Mouse (Mus musculus) E14TG2a.4 (cell line): ENCODE data around the gene Oas1h.

Source experiments
- CTCF ChIP-seq: conservative IDR thresholded peaks from 2 replicates; pipeline ENCODE4 v1.5.1; 2014; ENCODE audit warnings: low read length
- POU5F1 ChIP-seq: IDR thresholded peaks from 2 replicates; pipeline ENCODE4 v1.6.1; 2014; ENCODE audit warnings: low read length, borderline replicate concordance

DNA sequence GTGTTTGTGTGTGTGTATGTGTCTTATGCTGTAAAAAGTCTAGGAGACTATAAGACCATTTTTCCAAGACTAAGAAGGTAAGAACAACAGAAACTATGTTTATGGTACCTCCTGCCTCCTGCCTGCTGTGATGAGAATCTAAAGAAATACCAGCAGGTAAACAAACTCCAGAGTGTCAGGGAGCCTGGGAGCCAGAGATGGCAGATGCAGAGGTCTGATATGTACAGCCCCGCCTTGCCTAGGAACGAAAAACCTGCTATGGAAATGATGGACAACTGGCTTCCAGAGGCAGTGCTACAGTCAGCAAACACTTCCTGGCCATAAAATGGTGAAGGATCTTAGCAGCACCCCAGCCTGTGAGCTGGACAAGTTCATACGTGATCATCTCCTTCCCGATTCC is 14.2 kb upstream of the Oas1h start, which contains the start of gene Oas1f:
- TF ChIP-seq CTCF (no peak), POU5F1 (no peak)
